Mouse (Mus musculus) gonadal fat pad, adult 2 months (tissue): Measurements from ENCODE around the gene Dcaf15. TPM values are rescaled to one million over a fixed set of nuclear protein-coding genes. Genes with fewer than 3 reads are reported as not detected.

Experiments
- DNase-seq: peaks from one replicate; pipeline ENCODE4 v3.0.0-alpha.2; 2012; ENCODE audit warnings: low read depth
- polyA plus RNA-seq: library from polyadenylated mRNA; depleted of rRNA; stranded (reverse); fragments of >200 nt; gene quantifications from 2 replicates; pipeline ENCODE4 v1.2.3, GENCODE M21; 2012; rRNA removed

Gene Dcaf15
- polyA plus RNA-seq, 1 experiment, result 28.8 TPM

DNA sequence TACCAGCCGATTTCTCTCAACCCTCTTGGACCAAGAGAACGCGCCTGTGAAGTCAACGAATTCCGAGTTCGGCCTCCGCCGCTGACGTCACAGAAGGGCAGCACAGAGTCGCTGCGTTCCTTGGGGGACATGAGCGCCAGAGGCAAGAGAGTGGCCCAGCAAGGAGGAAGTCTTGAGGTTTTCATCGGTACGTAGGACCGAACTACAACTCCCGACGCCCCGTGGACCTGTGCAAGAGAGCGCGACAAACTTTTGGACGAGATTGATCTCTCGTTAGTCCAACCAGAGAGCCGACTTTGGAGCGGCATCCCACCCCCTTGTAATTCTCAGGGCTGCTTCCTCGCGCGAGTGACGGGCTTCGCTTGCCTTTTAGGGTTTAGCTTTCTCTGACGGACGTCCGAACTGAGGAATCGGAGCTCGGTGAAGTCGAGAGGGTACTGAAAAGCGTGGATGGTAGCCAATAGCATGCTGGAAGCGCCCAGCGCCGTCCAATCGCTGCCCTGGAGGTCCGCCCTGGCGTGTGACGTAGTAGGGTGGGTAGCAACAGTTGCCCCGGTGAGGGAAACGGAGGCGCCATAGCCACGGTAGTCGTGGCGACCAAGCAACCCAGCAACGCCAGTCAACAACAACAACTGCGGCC lies 38.2 kb downstream of the Dcaf15 start, which contains the start of gene Rfx1:
Gene Rfx1 (plus strand): TSS at position 544 of the 640 bp plus-strand sequence.
- peak; percentile 99 for DNase-seq

DNA sequence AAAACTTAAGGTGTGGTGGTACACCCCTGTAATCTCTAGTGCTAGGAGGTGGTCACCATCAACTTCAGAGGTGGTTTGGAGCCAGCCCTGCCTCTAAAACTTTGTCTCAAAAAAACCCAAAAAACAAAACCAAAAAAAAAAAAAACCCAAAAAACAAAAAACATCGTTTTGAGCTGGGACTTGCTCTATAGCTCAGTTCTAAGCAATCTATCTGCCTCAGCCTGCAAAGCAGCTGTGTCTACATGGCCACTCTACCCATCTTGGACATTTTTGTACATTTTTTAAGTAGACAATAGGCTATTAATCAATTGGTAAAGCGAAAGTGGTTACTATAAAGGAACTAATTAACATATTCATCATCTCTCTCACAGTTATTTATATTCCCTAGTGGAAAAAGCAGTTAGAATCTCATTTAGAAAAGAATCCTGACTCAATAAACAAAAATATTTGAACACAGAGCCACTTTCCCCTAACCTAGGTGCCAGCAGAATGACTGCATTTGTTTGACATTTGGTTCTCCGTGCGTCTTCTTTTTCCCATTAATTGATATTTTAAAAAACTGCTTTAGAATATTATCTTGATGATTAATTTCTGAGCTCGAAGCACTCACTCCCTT lies 39.0 kb downstream of the Dcaf15 start:
- no peak for DNase-seq

DNA sequence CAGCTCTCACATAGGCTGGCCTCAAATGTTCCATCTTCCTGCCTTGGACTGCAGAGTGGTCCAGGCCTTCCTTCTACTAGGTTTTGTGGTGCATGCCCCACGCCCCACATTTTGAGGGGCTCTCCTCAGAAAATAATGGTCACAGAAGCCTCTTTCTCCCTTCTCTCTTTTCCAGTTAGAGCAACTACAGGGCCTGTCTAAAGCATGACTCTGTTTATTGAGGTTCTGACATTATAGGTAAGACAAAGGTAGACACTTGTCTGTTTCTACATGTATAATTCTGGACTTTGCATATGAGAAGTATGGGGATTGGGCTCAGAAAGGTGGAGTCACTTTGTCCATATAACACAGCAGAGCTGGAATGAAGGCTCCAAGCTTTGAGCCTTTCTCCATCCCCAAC lies 39.5 kb downstream of the Dcaf15 start, which contains the start of gene Gm10643:
Gene Gm10643 (minus strand): TSS at position 101 of the 400 bp plus-strand sequence.
- DNase-seq, result no peak

DNA sequence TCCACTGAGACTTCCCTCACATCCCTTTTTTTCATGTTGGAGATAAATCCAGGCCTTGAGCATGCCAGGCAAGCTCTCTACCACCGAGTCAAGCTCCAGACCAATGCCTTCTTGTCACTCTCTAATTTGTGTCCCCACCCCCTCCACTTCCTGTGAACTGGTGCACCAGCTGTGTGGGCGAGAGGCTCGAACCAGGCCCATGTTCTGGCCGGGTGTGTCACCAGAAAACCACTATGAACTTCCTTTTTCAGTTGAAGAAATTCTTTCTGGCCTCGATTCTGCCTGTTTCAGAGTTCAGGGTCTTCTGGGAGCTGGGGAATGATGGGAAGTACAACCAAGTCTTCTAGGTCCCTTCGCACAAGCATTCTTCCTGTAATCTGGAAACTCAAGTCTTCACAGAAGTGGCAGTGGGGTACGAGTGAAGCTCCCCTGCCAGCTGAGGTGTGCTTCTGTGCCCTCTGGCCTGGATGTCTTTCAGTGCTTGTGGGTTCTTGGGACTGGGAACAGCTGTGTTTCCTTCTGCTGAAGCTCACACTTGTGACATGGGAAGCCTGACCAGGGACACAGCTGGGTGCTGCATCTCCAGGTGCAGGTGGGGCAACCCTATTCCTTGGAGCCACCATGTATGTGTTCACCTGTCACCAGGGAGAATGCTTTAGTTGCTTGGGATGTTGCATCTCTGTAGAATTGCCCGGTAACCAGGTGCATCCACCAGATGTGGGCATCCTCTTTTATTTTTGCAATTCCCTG lies 40.5 kb downstream of the Dcaf15 start:
- no peak for DNase-seq

DNA sequence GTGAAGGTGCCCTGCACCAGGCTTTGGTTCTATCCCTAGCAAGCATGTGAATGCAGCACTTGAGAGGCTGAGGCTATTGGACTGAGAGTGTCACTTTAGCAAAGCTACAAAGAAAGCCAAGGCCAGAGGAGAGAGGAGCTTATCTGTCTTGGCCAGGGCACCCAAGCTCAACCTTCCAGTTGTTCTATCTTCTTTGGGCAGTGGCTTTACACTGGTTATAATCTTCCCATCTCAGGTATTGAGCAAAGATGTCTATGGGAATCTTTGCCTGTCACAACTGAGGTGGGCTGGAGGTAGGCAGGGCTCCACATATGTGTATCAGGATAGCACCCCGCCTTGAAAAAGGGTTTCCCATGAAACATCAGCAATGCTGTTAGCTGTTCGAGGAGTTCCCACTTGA lies 44.3 kb downstream of the Dcaf15 start:
- DNase-seq, result no peak

DNA sequence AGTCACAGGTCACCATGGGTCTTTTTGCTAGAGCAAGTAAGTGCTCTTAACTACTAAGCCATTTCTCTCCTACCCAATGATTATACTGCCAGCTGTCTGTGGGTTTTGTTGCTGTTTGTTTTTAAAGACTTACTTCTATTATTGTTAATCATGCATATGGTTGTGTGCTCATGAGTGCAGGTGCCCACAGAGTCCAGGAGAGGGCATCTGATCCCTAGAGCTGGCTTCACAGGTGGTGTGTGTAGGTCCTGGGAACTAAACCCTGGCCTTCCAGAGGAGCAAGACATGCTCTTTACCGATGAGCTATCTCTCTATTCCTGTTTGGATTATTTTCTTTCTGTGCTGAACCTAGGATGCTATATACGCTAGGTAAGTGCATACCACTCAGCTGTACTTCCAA lies 45.3 kb downstream of the Dcaf15 start:
- no peak for DNase-seq

DNA sequence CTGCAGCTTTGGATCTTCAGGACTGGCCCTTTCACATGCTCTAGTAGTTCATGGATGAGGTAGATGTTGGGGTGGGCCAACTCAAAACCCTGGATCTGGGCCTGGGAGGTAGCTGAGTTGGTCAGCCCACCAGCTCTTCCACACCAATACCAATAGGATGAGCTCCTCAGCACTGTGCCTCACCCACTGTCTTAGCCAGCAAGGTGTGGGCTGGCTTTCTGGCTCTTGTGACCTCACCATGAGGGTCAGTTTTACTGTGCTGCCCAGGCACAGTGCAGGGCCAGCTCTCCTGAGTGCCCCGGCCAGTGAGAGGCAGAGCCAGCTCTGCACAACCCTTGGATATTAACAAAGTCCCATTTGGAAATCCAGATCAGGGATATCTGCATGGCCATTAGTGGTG lies 46.7 kb downstream of the Dcaf15 start:
- DNase-seq, result no peak

DNA sequence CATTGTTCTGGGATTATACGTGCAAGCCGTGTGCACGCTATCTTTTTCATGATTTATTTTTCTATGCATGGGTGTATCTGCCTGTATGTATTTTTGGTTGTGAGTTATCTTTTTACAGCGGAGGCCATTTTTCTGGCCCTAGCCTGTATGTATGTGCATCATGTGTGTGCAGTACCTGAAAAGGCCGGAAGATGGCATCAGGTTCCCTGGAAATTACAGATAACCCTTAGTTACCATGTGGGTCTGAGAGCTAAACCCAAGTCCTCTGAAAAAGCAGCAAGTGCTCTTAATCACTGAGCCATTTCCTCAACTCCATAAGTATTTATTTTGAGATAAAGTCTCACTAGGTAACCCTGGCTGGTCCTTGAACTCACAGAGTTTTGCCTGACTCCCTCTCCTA lies 51.3 kb downstream of the Dcaf15 start:
- no peak for DNase-seq

DNA sequence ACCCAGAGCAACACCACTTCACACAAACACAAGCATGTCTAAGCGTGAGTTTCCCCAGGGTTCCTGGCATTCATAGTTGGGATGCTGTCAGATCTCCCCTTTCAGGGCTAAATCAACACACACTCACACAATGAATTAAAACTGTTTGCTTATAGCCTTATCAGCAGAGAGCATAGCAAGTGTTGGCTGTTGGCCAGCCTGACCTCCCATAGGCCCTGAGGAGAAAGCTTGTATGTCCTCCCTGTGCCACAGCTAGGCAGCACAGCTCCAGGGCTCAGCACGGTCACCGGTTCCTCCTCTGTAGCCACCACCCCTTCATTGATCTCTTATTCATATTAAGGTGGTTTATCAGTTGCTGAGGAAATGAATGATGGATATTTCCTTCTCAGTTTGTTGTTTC lies 51.8 kb downstream of the Dcaf15 start:
- no peak for DNase-seq

DNA sequence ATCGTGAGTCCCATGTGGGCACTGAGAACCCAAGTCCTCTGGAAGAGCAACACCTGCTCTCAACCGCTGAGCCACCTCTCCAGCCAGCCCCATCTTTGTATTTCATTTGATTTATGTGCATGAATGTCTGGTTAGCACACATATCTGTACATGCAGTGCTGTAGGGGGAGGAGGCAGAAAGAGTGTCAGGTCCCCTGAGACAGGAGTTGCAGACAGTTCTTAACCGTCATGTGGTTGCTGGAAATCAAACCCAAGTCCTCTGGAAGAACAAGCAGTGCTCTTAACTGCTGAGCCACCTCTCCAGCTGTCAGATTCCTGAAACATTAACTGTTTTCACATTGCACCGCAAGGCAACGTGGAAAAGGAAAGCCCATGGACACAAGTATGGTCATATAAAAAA lies 56.4 kb downstream of the Dcaf15 start:
- DNase-seq, result no peak

Other genes starting within 250 kb of the Dcaf15 start
- 66.4 and 70.0 TPM in 2 replicates for gene Adgrl1, start 204.7 kb downstream of the Dcaf15 start, polyA plus RNA-seq
- 3.2 and 3.3 TPM in 2 replicates for gene Gm10644, start 149.6 kb downstream of the Dcaf15 start, polyA plus RNA-seq
- gene Asf1b, start 149.3 kb downstream of the Dcaf15 start, polyA plus RNA-seq, result 3.9 and 6.3 TPM in 2 replicates
- 127 and 129 TPM in 2 replicates for gene Prkaca, start 131.8 kb downstream of the Dcaf15 start, polyA plus RNA-seq
- gene Samd1, start 107.1 kb downstream of the Dcaf15 start, polyA plus RNA-seq, result 32.3 and 36.3 TPM in 2 replicates
- 0.28 TPM in 2 replicates for gene 1700067K01Rik, start 103.3 kb downstream of the Dcaf15 start, polyA plus RNA-seq
- gene 2210011C24Rik, start 92.6 kb downstream of the Dcaf15 start, polyA plus RNA-seq, result 0.86 and 1.1 TPM in 2 replicates
- gene Palm3, start 83.3 kb downstream of the Dcaf15 start, polyA plus RNA-seq, result 0.49 and 1.0 TPM in 2 replicates
- 2.3 and 3.1 TPM in 2 replicates for gene Il27ra, start 62.2 kb downstream of the Dcaf15 start, polyA plus RNA-seq
- gene Rln3, start 59.8 kb downstream of the Dcaf15 start, polyA plus RNA-seq, result 0.24 TPM in 1 of 2 replicates, not detected in the other
- gene Gm10643, start 39.6 kb downstream of the Dcaf15 start, polyA plus RNA-seq, result 0.97 and 1.3 TPM in 2 replicates
- 13.2 and 16.8 TPM in 2 replicates for gene Rfx1, start 37.9 kb downstream of the Dcaf15 start, polyA plus RNA-seq
- 0.51 and 0.81 TPM in 2 replicates for gene Podnl1, start 21.2 kb upstream of the Dcaf15 start, polyA plus RNA-seq
- gene Cc2d1a, start 43.2 kb upstream of the Dcaf15 start, polyA plus RNA-seq, result 25.4 and 25.7 TPM in 2 replicates
- 2.4 TPM in 2 replicates for gene 4930432K21Rik, start 43.3 kb upstream of the Dcaf15 start, polyA plus RNA-seq
- 0.95 and 1.4 TPM in 2 replicates for gene Nanos3, start 80.4 kb upstream of the Dcaf15 start, polyA plus RNA-seq
- gene Zswim4, start 132.3 kb upstream of the Dcaf15 start, polyA plus RNA-seq, result 9.3 and 10.0 TPM in 2 replicates
- 134 and 141 TPM in 2 replicates for gene D8Ertd738e, start 145.0 kb upstream of the Dcaf15 start, polyA plus RNA-seq
- 45.7 and 53.6 TPM in 2 replicates for gene Mri1, start 152.6 kb upstream of the Dcaf15 start, polyA plus RNA-seq
- 32.1 and 44.9 TPM in 2 replicates for gene Ccdc130, start 165.6 kb upstream of the Dcaf15 start, polyA plus RNA-seq